Mouse (Mus musculus) forelimb bud, embryonic 11.5 days (tissue): ENCODE data around the gene Gm45021.
A peak's percentile ranks its signal among the peaks of the same experiment; 100 is the strongest.

Source experiments
- DNase-seq: peaks from one replicate; pipeline ENCODE4 v3.0.0-alpha.2; 2012; ENCODE audit warnings: low read depth, low spot score

Gm45021 gene

GRCm38 (mm10) chr6:48572572-48573061, 16.8 kb upstream of the Gm45021 start, which contains the start of gene Rarres2:
Gene Rarres2, minus strand, starts transcription at chr6:48572789.
- peak; percentile 16 for DNase-seq

- peak; percentile 42 for DNase-seq
Measured at GRCm38 (mm10) chr6:48573280-48573679, 16.1 kb upstream of the Gm45021 start.

DNA sequence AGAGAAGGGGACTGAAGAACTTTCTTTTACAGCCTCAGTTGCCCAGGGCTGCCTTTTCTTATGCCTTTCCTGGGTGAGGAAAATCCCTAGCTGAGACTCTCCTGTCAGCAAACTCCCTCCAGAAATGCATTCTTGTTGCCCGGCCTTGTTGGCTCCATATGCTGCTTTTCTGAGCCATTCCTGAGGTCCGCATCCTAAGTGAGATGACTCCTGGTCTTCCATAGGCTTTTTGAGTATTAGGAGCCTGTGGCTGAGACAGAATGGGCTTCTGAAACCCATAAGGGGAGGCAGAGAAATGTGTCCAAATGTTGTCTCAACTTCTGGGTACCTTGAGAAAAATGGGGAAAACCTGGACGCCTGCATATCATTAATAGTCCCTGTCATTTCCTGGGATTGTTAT, 15.4 kb upstream of the Gm45021 start:
- no peak for DNase-seq

DNA sequence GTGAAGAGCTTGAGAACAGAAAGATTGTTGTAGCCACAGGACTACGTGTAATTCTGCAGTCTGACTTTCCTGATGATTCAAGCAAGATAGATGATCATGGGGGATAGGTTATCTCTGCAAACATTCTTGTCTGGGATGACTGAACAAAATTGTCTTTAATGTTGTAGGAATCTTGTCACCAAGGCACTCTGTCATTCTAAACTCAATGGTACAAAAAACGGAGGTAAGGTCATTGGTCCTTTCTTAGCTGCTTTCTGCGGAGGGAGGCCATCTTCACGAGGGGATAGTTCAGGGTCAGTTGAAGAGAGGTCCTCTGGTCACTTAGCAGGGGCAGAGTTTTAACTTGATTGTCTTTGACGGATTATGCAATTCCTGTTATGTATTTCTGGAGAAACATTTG, 10.7 kb upstream of the Gm45021 start:
- no peak for DNase-seq

- no peak for DNase-seq
Measured at GRCm38 (mm10) chr6:48579215-48579648, 10.2 kb upstream of the Gm45021 start.

- DNase-seq = no peak
Measured at GRCm38 (mm10) chr6:48581257-48581656, 8.2 kb upstream of the Gm45021 start.

DNA sequence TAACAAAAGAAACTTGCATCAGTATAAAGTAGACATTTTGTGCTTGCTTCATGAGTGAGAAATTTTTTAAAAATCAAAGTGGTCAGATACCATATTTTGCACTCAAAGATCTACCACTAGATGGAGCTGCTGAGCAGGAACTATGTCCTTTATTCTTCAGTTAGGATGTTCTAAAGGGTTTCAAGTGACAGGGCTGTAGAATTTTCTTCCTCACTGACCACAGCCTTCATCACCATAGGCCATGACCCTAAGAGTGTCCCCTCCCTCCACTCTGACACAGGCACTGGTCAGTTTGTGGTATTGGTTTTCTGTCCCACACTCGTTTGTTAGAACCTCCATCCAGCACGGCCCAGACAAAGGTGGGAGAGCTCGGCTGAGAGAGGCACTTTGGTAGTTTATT, 7.4 kb upstream of the Gm45021 start:
- DNase-seq = peak; percentile 57

DNA sequence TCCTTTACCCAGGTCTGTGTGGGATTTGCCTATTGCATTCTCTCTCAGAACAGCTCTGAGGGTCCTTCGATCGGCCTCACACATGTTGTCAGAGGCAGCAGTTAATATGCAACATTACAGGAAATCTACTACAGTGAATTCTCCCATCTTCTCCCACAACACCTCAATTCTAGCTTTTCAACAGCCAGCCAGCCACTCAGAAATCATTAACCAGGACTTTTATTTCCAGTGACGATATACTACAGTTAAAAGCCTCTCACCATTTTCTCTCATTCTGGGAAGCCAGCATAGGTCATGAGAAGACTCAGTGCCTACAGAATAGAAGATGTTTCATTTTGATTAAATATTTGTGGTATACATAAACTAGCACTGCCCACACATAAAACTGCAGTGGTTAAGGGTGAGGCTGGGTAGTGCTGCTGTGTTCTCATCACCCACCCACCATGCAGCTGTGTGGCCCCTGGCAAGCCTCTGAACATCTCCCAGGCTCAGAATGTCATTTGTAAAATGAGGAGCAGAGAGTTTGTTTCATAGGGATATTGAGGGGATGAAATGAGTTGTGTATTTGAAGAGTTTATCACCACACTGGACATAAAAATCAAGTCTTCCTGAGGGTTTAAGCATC, 1.9 kb downstream of the Gm45021 start:
- DNase-seq = no peak

GRCm38 (mm10) chr6:48591871-48592270, 2.5 kb downstream of the Gm45021 start:
- no peak for DNase-seq

GRCm38 (mm10) chr6:48593158-48594042, 4.0 kb downstream of the Gm45021 start, which contains the start of the genes Repin1 and Gm44965:
Gene Repin1, plus strand, starts transcription at chr6:48593883.
Gene Gm44965, plus strand, starts transcription at chr6:48593941.
- peak; percentile 85 for DNase-seq

DNA sequence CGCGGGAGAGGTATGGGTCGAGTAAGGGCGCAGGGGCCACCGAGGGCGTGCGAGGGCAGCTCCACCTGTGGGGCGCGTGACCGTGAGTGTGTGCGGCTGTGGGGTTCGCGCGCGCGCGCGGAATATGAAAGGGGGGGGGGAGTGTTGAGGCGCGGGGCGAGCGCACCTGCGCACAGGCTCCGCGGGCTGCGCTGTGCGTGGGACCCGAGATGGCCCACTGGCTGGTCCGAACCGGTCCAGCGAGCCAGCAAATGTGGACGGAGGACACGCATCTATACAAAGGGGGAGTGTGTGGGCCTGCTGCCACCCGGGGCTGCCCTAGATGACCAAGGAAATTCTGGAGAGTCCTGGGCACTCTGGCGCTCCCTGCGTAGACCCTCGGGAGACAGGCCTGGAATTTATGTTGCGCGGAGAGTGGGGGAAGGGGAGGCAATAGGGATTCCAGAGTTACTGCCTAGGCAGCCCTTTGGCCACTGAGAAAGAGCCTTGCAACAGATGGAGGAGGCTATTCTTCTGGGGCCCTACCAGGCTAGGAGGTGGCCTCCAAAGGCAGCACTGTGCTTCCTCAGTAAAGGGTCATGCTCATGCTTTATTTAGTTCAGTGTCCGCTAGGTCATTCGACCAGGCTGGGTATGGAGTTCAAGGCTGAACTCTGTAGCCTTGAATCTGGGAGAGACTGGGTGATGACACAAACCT, 4.8 kb downstream of the Gm45021 start:
- DNase-seq = peak; percentile 68

GRCm38 (mm10) chr6:48595278-48595677, 5.9 kb downstream of the Gm45021 start:
- no peak for DNase-seq

- DNase-seq = no peak
Measured at GRCm38 (mm10) chr6:48596545-48597232, 7.3 kb downstream of the Gm45021 start.

GRCm38 (mm10) chr6:48597233-48597625, 7.8 kb downstream of the Gm45021 start:
- no peak for DNase-seq

DNA sequence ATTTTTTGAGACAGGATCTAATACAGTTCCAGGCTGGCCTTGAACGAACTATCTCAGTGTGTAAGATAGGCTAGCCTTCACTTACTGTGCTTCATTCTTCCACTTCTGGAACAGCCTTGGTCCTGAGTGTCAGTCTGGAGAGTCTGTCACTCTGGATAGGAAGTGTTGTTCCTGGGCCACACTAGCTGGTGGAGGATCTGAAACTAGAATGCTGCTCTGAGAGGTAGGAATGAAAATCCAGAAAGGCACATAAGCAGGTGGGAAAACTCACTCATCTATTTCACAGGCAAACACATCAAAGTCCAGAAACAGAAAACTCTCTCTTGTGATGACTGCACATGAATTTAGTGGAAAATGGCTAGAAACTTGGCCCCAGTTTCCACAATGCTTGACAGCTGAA, 11.2 kb downstream of the Gm45021 start:
- DNase-seq = no peak

DNA sequence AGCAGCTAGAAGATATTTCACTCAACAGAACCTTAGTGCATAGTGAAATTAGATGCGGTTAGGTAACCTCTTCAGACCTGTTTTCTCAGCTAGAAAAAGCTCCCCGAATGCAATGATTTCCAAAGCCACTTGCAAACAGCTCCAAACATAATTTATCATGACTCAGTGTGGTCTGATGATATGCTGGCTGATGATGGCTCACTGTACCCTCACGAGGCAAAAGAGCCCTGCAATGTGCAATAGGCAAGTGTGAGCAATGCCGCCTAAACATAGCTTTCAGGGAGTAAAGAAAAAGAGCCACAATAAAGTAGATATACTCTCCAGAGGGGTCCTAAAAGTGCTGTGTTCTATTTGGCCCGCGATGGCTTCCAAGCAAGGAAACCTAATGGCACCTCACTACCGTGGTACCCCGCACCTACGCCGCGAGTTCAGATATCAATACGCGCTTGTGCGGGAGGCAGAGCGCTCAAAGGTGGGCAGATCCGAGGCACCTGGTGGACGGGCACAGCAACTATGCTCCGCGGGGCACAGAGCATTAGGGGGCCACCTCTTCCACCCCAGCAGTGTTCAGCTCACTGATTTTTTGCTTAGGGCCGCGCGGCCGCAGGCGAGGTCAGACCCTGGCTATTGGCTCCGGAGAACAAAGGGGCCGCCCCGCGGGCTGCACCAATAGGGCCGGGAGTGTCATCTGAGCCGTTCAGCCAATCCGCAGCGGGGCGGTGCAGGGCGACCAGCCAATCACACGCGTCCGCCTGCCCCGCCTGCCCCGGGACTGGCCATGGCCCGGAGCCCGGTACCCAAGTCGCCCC, 12.1 kb downstream of the Gm45021 start, which contains the start of gene Zfp775:
Gene Zfp775, plus strand, starts transcription at position 793 of the 809 bp plus-strand sequence.
- peak; percentile 93 for DNase-seq

DNA sequence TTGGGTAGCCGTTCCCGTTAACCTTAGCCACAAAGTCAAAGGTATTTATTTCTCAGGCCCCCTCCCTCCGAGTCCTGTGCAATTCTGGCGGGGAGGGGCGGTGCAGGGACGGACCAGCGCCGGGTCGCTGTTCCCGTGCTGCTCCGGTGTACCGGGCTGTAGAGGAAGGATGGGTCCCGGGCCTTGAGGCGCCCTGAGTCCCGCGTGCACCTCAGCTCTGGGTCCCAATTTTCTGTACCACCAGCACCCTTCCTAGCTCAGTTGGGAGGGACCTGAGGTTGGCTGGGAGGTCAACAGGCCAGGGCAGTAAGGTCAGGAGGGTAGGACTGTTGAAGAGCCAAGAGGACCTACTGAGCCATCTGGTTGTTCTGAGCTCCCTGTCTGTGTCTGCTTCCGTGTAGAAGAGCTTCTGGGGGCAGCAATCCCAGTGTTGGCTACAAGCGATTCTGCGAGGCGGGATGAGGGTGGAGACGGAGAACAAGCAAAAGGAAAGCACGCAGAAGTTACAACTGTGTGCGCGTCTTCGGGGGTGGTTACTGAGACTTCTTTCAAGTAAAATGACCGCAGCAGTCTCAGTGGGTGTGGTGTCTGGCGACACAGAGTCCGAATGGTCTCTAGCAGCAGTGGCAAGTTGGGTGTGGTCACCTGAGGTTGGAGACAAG, 12.8 kb downstream of the Gm45021 start:
- DNase-seq = peak; percentile 24

DNA sequence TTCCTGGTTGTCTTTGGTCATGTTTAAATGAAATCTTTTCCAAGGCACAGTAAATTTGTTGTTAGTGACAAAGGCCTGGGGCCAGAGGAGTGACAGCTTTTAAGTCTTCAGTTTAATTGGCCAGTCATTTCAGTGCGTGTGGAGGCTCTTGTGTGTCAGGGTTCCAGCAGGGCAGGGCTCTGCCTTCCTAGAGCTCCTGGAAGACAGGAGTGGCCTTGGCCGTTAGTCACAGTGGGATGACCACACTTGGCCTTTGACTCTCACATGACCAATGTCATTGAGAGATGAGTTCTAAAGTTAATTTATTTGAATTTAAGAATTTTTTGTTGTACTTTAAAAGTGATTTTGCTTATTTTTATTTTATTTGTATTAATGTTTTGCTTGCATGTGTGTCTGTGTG, 18.7 kb downstream of the Gm45021 start:
- no peak for DNase-seq

GRCm38 (mm10) chr6:48609512-48609911, 20.1 kb downstream of the Gm45021 start:
- no peak for DNase-seq

GRCm38 (mm10) chr6:48610657-48611056, 21.2 kb downstream of the Gm45021 start:
- DNase-seq = no peak
